Mouse (Mus musculus) left cerebral cortex, adult 2 months (tissue): ENCODE results near the gene Ddah1. TPM values are rescaled to one million over a fixed set of nuclear protein-coding genes. Genes with fewer than 3 reads are reported as not detected.

Experiments used
- DNase-seq, 2 experiments: peaks; one replicate each; pipeline ENCODE4 v3.0.0; 2021 to 2022; ENCODE audit warnings: low spot score in 2 of 2, mixed read lengths in 1 of 2; ENCODE audit errors: extremely low spot score in 1 of 2
- H3K27ac ChIP-seq: fragments of 200-600 bp; 2 replicates; pipeline ENCODE4 v1.8.1; 2022
- H3K4me3 ChIP-seq: fragments of 200-600 bp; 2 replicates; pipeline ENCODE4 v1.8.1; 2022
- CTCF ChIP-seq: fragments of 200-600 bp; IDR thresholded peaks from 2 replicates; pipeline ENCODE4 v1.8.1; 2022; ENCODE audit warnings: antibody characterized with exemption, mild to moderate bottlenecking, moderate library complexity
- intact Hi-C: fragments of 180-260 bp; cut with DNase I; formaldehyde crosslinking; loops from one replicate; pipeline ENCODE4 v1.15.1; 2025
- total RNA-seq, 2 experiments: library from RNA; stranded (reverse); gene quantifications; 2 replicates each; pipeline ENCODE4 v1.2.3; 2021

Ddah1 gene
- total RNA-seq, 2 experiments from 2014 or later: 57.1 to 59.7 TPM

DNA sequence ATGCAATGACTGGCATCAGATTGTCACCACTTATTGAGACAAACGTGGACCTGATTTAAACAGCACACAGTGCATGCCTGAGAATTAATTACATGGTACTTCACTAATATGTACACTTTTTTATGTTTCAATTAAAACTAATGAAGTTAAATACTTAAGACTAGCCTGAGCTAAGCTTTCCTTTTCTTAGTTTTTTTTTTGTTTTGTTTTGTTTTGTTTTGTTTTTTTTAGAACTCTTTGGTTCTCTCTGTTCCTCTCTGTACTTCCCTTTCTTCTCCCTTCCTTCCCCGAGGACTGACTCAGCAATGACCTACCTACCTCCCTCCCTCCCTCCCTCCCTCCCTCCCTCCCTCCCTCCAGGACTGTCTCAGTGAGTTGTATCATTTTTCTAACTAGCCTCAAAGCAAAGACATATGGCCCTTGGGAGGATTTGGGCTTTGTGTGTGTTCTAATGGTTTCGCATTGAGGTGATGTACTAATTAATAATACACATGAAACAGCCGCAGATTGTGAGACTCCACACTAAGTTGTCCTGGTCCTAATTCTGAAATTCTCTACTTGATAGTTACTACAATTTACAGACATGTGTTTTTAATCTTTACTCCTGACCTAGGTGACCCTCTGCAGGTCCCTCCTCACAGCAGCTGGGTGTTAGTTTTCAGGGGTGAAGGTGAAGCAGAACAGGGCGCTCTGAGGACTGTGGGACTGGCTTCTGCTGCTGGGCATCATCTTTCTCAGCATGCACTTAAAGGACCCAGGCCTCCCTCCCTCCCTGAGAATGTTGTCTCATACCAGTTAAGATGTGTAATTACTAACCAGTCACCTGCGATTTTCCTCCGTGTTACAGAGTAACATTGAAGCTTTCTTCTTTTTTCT is 171.3 kb downstream of the Ddah1 start:
- H3K27ac ChIP-seq: no peak overlapping the region
- H3K4me3 ChIP-seq: no peak overlapping the region
- intact Hi-C loops: no loop called here
- TF ChIP-seq CTCF: no peak
- DNase-seq: no peak

DNA sequence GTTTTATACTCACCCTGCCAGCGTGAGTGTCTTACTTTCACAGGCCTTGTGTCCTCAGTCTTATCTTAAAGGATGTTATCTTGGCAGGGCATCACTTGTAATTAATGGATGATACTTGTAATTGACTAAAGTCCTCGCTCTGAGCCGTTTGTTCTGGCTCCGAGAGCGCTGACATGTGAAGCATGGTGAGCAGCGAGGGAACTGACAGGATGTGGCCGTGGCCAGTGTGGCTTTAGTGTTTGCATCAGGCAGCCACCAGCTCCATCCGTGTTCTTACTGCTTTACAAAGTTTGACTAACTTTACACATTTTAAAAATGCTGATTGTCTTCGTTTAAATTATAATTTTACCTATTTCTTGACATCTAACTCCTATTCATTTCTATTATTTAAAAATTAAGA is 175.4 kb downstream of the Ddah1 start:
- no peak for DNase-seq
- Histone ChIP-seq H3K27ac (no peak overlapping the region), H3K4me3 (no peak overlapping the region)
- TF ChIP-seq CTCF: no peak
- intact Hi-C loops: no loop called here

DNA sequence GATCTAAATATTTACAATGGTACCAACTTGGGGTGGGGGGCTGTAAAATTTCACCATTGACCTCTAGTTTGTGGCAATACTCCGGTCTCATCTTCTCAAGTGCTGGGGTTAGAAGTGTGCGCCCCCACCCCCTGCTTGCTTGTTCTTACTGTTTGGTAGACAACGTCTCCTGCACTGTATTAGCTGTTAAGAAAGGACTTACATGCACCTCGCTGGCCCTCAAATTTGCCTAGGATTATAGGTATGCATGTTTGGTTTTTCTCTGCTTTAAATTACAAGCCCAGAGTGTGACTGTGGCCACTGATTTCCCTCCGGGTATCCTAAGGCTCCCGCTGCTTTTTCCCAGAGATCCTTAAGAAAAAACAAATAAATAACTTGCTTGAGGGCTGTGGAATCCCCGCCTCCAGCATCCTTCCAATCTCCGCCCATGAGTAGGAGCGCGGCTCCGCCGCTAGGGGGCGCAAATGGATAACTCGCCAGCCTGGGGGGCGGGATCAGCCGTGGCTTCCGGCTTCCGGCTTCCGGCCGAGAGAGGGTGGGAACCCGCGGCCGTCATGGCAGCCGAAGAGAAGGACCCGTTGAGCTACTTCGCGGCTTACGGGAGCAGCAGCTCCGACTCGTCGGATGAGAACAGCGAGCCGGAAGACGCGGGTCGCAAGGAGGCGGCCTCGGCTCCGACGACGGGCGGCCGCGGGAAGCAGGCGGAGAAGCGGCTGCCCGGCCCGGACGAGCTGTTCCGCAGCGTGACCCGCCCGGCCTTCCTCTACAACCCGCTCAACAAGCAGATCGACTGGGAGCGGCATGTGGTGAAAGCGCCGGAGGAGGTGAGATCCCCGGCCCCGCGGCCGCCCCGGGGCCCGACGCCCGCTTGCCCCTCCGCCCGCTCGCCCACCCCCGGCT is 179.3 kb downstream of the Ddah1 start, which contains the start of gene 2410004B18Rik:
Gene 2410004B18Rik (plus strand): TSS at position 510 of the 900 bp plus-strand sequence.
- Histone ChIP-seq H3K27ac (peak within 1 kb of the TSS; percentile 89), H3K4me3 (peak within 1 kb of the TSS; percentile 99)
- TF ChIP-seq CTCF: peak; percentile 100
- DNase-seq: peak; percentile 88 to 94
- intact Hi-C loops: no loop called here

DNA sequence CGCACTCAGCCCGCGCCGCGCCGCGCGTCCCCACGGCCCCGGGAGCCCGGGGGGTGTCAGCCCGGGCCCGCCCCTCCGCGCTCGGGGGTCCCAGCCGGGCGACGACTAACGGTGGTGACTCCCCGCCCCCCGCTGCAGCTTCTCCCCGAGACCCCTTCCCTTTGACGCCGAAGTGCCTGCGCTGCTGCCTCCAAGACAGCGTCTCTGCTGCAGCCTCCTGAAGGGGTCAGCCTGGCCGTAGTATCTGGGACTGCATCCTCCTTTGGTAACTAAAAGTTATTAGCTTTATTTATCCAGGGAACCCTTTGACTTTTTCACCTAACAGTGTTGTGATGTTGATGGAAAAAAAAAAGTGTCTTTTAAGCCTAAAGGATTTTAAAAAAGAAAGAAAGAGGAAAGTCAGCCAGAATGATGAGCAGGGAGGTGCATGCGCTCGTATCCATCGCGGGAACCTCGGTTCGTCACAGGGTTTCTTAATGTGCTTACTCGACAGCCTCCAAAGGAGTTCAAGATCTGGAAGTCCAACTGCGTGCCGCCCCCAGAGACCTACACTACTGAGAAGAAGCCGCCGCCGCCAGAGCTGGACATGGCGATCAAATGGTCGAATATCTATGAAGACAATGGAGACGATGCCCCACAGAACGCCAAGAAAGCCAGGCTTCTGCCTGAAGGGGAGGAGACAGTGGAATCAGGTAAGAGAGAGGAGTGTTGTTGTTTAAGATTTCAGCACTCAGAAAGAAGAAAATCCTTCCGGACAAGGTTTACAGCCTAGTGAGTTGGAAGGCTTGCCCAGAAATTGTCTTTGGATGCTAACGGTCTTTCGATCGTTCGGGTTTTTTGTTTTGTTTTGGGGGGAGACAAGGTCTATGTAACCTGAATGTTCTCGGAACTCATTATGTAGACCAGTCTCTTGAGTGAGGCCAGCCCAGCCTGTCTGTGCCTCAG is 180.2 kb downstream of the Ddah1 start:
- peak overlapping the region; percentile 99 for H3K4me3 ChIP-seq
- DNase-seq: no peak
- TF ChIP-seq CTCF: no peak; the same call in 1 of the 2 replicates
- intact Hi-C loops: no loop called here
- no peak overlapping the region for H3K27ac ChIP-seq

DNA sequence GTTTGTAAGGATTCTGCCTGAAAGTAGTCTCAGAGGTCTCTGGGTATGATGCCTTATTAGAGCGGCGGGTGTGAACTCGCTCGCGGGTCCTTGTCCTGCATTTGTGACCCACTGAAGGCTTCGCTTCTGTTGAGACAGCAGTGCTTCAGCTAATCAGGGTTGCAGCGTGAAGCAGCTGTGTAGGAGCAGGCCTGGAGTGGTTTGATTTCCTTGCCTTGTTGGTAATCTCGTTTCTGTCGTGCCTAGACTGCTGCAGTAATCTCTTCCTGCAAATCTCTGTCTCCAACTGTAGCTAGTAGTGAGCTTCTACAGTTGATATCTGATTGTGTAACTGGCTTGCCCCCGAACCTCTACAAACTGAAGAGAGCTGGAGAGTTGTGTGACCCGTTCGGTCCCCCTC is 180.9 kb downstream of the Ddah1 start:
- no peak for DNase-seq
- Histone ChIP-seq H3K4me3 (peak overlapping the region; percentile 99; the same call in 1 of the 2 replicates), H3K27ac (no peak overlapping the region)
- intact Hi-C loops: no loop called here
- no peak for TF ChIP-seq CTCF

DNA sequence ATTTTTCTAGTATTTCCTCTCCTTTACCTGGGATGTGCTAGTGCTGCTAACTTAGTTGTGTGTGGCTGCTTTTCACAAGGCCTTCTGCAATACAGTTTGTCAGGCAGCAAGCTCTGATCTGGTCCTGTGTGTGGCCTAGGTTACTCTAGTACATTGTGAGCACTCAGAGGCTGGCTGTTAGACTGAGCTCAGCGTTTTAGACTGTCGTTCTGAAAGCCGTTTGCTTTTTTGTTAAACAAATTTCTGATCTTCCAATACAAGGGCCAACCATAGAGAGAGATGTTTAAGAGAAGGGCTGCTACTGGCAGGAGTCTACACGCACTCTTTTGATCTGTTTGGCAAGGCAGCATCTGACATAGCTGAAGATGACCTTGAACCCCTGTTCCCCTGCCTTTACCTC is 181.5 kb downstream of the Ddah1 start:
- no peak for TF ChIP-seq CTCF
- Histone ChIP-seq H3K27ac (no peak overlapping the region), H3K4me3 (no peak overlapping the region)
- intact Hi-C loops: no loop called here
- no peak for DNase-seq

DNA sequence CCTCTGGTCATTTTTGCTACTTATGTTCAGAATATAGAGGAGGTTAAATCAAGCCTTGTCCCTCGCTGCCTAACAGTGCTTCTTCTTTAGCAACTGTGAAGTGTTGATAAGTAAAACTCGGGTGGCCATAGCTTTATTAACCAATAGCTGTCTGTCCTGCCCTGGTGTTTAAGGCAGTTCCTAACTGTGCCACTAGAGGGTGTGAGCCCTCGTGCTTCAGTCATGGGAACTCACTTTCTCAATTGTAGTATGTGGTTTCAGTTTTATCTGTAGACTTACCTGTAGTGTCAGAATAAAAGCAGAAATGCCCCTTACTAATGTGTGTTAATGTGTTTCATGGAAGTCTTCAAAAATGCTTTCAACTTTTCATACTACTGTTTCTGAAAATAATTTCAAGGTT is 183.5 kb downstream of the Ddah1 start:
- no peak overlapping the region for H3K4me3 ChIP-seq
- peak; percentile 94 for TF ChIP-seq CTCF
- DNase-seq: peak; percentile 62 to 67
- H3K27ac ChIP-seq: no peak overlapping the region
- intact Hi-C loops: loop anchor here (2.0 kb wide), 1 partner anchor 237 kb away; no protein-coding TSS in a partner anchor

Other genes starting within 250 kb of the Ddah1 start
- 10 to 100 TPM; 16.1 to 17.7 TPM for gene Znhit6, start 182.5 kb upstream of the Ddah1 start, total RNA-seq
- 10 to 100 TPM in 1 of 2 experiments, 1 to 10 TPM in 1; 7.8 to 12.6 TPM for gene Ccn1, start 108.7 kb upstream of the Ddah1 start, total RNA-seq
- 10 to 100 TPM; 15.2 TPM for gene Bcl10, start 164.1 kb downstream of the Ddah1 start, total RNA-seq
- gene 2410004B18Rik, start 179.3 kb downstream of the Ddah1 start, total RNA-seq: 10 to 100 TPM; 35.8 to 37.5 TPM
- 1 to 10 TPM; 2.8 to 3.4 TPM for gene Syde2, start 229.2 kb downstream of the Ddah1 start, total RNA-seq